Mouse (Mus musculus) adrenal gland, postnatal 25 days (tissue): ENCODE results near the gene Dohh. TPM values are rescaled to one million over a fixed set of nuclear protein-coding genes. Genes with fewer than 3 reads are reported as not detected.

Experiments used
- DNase-seq: peaks from one replicate; pipeline ENCODE4 v3.0.0; 2021; ENCODE audit warnings: mixed read lengths
- microRNA-seq, 2 experiments: library from miRNA; unstranded; fragments of <30 nt; microRNA quantifications; one replicate each; pipeline ENCODE4 v1.2.0; 2021
- total RNA-seq: library from RNA; stranded (reverse); gene quantifications from 2 replicates; pipeline ENCODE4 v1.2.3, GENCODE M21; 2021

Gene Dohh
- total RNA-seq, 1 experiment from 2014 or later: 52.7 TPM

DNA sequence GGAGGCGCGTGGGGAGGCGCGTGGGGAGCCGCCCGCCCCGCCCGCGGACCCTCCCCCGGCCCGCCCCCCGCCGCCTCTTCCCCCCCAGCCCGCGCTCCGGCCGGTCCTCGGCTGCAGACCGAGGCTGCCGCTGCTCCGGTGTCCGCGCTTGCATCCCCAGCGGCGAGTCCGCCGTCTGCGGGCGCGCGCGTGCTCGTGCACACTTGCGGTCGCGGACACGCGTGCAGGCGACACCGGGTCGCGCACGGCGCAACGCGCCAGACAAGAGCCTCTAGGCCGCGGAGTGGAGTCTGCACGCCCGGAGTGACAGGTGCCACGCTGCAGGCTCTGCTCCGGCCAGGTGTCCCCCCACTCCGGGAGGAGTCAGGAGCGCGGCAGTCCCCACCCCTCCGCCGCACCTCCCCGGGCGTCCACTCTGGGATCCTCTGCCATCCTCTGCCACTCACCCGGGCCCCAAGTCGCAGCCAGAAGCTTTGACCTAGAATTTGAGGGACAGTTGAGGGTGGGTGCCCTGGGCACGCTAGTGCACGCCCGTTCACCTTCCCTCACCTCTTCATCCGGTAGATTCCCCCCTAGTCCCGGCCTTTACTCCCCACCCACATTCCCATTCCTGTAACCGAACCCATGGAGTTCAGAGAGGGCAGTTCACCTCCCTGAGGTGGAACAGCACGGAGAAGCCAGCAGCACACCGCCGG, 46.8 kb downstream of the Dohh start:
- DNase-seq: peak; percentile 71

DNA sequence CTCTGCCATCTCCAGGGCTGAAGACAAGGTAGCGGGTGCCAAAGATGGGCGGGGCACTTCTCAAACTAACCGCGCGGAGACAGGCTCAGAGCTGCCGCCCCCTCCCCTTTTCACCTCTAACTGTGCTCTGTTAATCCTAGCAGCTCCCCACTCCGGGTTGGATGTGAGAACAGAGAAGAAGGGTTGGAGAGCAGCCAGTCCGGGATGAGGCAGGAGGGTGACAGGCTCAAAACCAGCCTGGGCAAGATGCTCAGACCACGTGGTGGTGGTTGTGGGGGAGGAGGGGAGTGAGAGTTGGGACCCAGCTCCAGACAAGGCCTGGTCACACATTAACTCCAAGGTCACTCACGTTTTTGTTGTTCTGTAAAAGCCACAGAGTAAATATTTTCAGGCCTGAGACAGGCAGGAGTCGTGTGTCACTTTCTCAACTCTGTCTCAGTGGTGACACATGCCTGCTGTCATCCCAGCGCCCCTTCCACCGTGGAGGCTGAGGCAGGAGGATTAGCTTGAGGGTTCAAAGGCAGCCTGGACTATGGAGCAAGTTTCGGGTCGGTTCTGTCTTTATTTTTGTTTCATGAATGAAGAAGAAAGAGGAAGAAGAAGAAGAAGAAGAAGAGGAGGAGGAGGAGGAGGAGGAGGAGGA, 47.4 kb downstream of the Dohh start:
- DNase-seq: no peak

- DNase-seq: no peak
These were observed 48.1 kb downstream of the Dohh start for GRCm38 (mm10) chr10:81432169-81432867.

- peak; percentile 84 for DNase-seq
These were observed 48.6 kb downstream of the Dohh start for GRCm38 (mm10) chr10:81432868-81433262.

- no peak for DNase-seq
These were observed 49.5 kb downstream of the Dohh start for GRCm38 (mm10) chr10:81433541-81434289.

- DNase-seq: no peak
These were observed 50.4 kb downstream of the Dohh start for GRCm38 (mm10) chr10:81434361-81435263.

- DNase-seq: peak; percentile 85
These were observed 51.2 kb downstream of the Dohh start for GRCm38 (mm10) chr10:81435436-81435835.

Small RNA genes within 50 kb of the gene (microRNA-seq; reads per million reads assigned to microRNA genes)
- gene Mir1191b (0 to 0.36 reads per million in 2 experiments), gene Mir6913 (0 to 0.69 reads per million in 2 experiments)

Other genes with a start within 250 kb of the Dohh start
- gene Zbtb7a, start 249.2 kb upstream of the Dohh start, total RNA-seq: 72.8 and 96.8 TPM in 2 replicates
- 33.1 and 36.9 TPM in 2 replicates for gene Pias4, start 216.5 kb upstream of the Dohh start, total RNA-seq
- gene Eef2, start 207.8 kb upstream of the Dohh start, total RNA-seq: 1,495 and 1,572 TPM in 2 replicates
- gene Dapk3, start 201.4 kb upstream of the Dohh start, total RNA-seq: 70.8 and 76.5 TPM in 2 replicates
- not detected in 2 replicates for gene 4930442H23Rik, start 200.6 kb upstream of the Dohh start, total RNA-seq
- not detected in 2 replicates for gene Nmrk2, start 182.4 kb upstream of the Dohh start, total RNA-seq
- gene Atcay, start 153.6 kb upstream of the Dohh start, total RNA-seq: 1.0 and 2.8 TPM in 2 replicates
- gene Zfr2, start 151.3 kb upstream of the Dohh start, total RNA-seq: 14.0 and 22.3 TPM in 2 replicates
- 0.82 and 1.4 TPM in 2 replicates for gene Matk, start 131.5 kb upstream of the Dohh start, total RNA-seq
- gene Mrpl54, start 117.5 kb upstream of the Dohh start, total RNA-seq: 116 and 128 TPM in 2 replicates
- gene Apba3, start 117.5 kb upstream of the Dohh start, total RNA-seq: 70.4 and 110 TPM in 2 replicates
- gene Tjp3, start 92.8 kb upstream of the Dohh start, total RNA-seq: 0.18 TPM in 1 of 2 replicates, not detected in the other
- gene Pip5k1c, start 91.5 kb upstream of the Dohh start, total RNA-seq: 44.6 and 51.8 TPM in 2 replicates
- gene Cactin, start 63.3 kb upstream of the Dohh start, total RNA-seq: 44.0 and 45.7 TPM in 2 replicates
- 65.7 and 69.5 TPM in 2 replicates for gene Tbxa2r, start 55.7 kb upstream of the Dohh start, total RNA-seq
- gene Gipc3, start 41.2 kb upstream of the Dohh start, total RNA-seq: 4.5 and 4.7 TPM in 2 replicates
- gene Hmg20b, start 33.9 kb upstream of the Dohh start, total RNA-seq: 102 and 111 TPM in 2 replicates
- gene Mfsd12, start 26.9 kb upstream of the Dohh start, total RNA-seq: 14.3 and 21.6 TPM in 2 replicates
- 1.4 and 2.4 TPM in 2 replicates for gene 4930404N11Rik, start 18.6 kb upstream of the Dohh start, total RNA-seq
- 49.3 and 51.6 TPM in 2 replicates for gene Fzr1, start 5.9 kb upstream of the Dohh start, total RNA-seq
- 1.7 TPM in 2 replicates for gene Gm48551, start within 50 bp of the Dohh start, total RNA-seq
- 1.5 TPM in 1 of 2 replicates, not detected in the other for gene Gm48552, start 4.6 kb downstream of the Dohh start, total RNA-seq
- 1.4 TPM in 1 of 2 replicates, not detected in the other for gene Smim24, start 8.6 kb downstream of the Dohh start, total RNA-seq
- gene Nfic, start 71.2 kb downstream of the Dohh start, total RNA-seq: 100 and 129 TPM in 2 replicates
- gene Celf5, start 98.3 kb downstream of the Dohh start, total RNA-seq: 0.43 and 1.2 TPM in 2 replicates
- 120 and 128 TPM in 2 replicates for gene Ncln, start 112.0 kb downstream of the Dohh start, total RNA-seq
- 0.85 and 1.4 TPM in 2 replicates for gene S1pr4, start 115.7 kb downstream of the Dohh start, total RNA-seq
- gene Gna15, start 139.8 kb downstream of the Dohh start, total RNA-seq: 0.61 TPM in 1 of 2 replicates, not detected in the other
- 76.8 and 77.9 TPM in 2 replicates for gene Gna11, start 160.8 kb downstream of the Dohh start, total RNA-seq
- 983 and 1,070 TPM in 2 replicates for gene Aes, start 175.1 kb downstream of the Dohh start, total RNA-seq
- gene Tle2, start 190.1 kb downstream of the Dohh start, total RNA-seq: 52.8 and 67.8 TPM in 2 replicates
- gene Tle6, start 216.6 kb downstream of the Dohh start, total RNA-seq: 26.4 and 37.4 TPM in 2 replicates
- gene BC025920, start 221.8 kb downstream of the Dohh start, total RNA-seq: 2.4 and 2.6 TPM in 2 replicates
- 28.3 and 30.2 TPM in 2 replicates for gene Sirt6, start 243.4 kb downstream of the Dohh start, total RNA-seq
- 30.5 and 37.8 TPM in 2 replicates for gene Ankrd24, start 244.1 kb downstream of the Dohh start, total RNA-seq